Mouse (Mus musculus) lung, postnatal 0 days (tissue): ENCODE data around the gene Jrkl. TPM values are rescaled to one million over a fixed set of nuclear protein-coding genes. Genes with fewer than 3 reads are reported as not detected.

Source experiments
- ATAC-seq: fragments of 200-750 bp; cut with Nextera tagmentation; 2 replicates; pipeline ENCODE4 v1.8.0; 2017; ENCODE audit warnings: moderate library complexity
- DNase-seq: peaks from one replicate; pipeline ENCODE4 v3.0.0-alpha.2; 2016; ENCODE audit warnings: low spot score
- H3K27ac ChIP-seq: fragments of 300-500 bp; sonication (generic); 2 replicates; pipeline ENCODE4 v1.5.1; 2014; ENCODE audit warnings: antibody characterized with exemption, mild to moderate bottlenecking, low read length, mixed read lengths
- H3K27me3 ChIP-seq: fragments of 300-500 bp; sonication (generic); replicated peaks from 2 replicates; pipeline ENCODE4 v1.6.1; 2014; ENCODE audit warnings: low read length, mixed read lengths; ENCODE audit not compliant: insufficient read depth
- H3K36me3 ChIP-seq: fragments of 300-500 bp; sonication (generic); 2 replicates; pipeline ENCODE4 v1.6.1; 2014; ENCODE audit warnings: low read length, mixed read lengths; ENCODE audit not compliant: insufficient read depth
- H3K4me1 ChIP-seq: fragments of 300-500 bp; sonication (generic); 2 replicates; pipeline ENCODE4 v1.6.1; 2014; ENCODE audit warnings: antibody characterized with exemption, low read depth, low read length, mixed read lengths; ENCODE audit not compliant: insufficient read depth
- H3K4me2 ChIP-seq: fragments of 300-500 bp; sonication (generic); replicated peaks from 2 replicates; pipeline ENCODE4 v1.6.1; 2014; ENCODE audit warnings: low read depth, mild to moderate bottlenecking, low read length, moderate library complexity, mixed read lengths
- H3K4me3 ChIP-seq: fragments of 300-500 bp; sonication (generic); 2 replicates; pipeline ENCODE4 v1.5.1; 2014; ENCODE audit warnings: low read depth, low read length
- H3K9ac ChIP-seq: fragments of 300-500 bp; sonication (generic); replicated peaks from 2 replicates; pipeline ENCODE4 v1.6.1; 2014; ENCODE audit warnings: low read depth, mild to moderate bottlenecking
- H3K9me3 ChIP-seq: fragments of 300-500 bp; sonication (generic); 2 replicates; pipeline ENCODE4 v1.6.1; 2016; ENCODE audit warnings: low read length, mixed read lengths
- CTCF ChIP-seq: IDR thresholded peaks from 2 replicates; pipeline ENCODE4 v1.5.1; 2016; ENCODE audit warnings: antibody characterized with exemption, mild to moderate bottlenecking
- EP300 ChIP-seq: IDR thresholded peaks from 2 replicates; pipeline ENCODE4 v1.6.1; 2016; ENCODE audit warnings: antibody characterized with exemption, mild to moderate bottlenecking, control low read depth
- WGBS: fragments of 180-500 bp; shearing (Covaris S2); extraction: QIAGEN DNeasy Blood & Tissue Kit; methylation state at CpG from one replicate; pipeline ENCODE4 v1.1.7; 2014; 5-methylcytosine and 5-hydroxymethylcytosine counted together
- polyA plus RNA-seq: library from polyadenylated mRNA; unstranded; fragments of >200 nt; fragmentation: Nextera tagmentation; extraction: Ambion mirVana; gene quantifications from 2 replicates; pipeline ENCODE4 v1.2.1, GENCODE M21; 2015

The Jrkl gene
- polyA plus RNA-seq, 1 experiment from 2014 or later: 7.8 TPM

DNA sequence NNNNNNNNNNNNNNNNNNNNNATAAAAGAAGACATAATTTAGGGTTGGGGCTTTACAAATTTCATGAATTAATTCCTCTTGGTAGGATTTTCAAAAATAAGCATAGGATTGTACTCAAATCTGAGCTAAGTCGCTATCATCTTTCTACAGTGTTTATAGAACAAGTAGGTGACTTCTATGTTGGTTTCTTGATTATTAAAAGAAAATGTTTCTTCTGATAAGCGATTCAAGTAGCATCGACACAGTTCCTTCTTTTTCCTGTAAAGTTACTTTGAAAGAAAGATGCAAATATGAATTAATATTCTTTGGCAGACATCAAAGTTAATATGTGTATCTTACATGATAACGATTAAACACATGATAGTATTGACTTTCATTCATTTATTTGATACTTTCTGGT lies 2.5 kb upstream of the Jrkl start:
- WGBS: 86% methylated on average over 4 of the region's 4 CpGs
- Histone ChIP-seq H3K27me3 (no peaks in the 10 kb centered on the region), H3K4me3 (no peak overlapping the region), H3K4me2 (no peak overlapping the region), H3K9ac (no peak overlapping the region), H3K27ac (no peak overlapping the region), H3K36me3 (peaks cover 6% of the 10 kb centered on the region; the same call in 1 of the 2 replicates), H3K9me3 (no peaks in the 10 kb centered on the region), H3K4me1 (peaks cover 12% of the 10 kb centered on the region; the same call in 1 of the 2 replicates)
- no peak for DNase-seq
- ATAC-seq: no peak
- TF ChIP-seq EP300 (no peak), CTCF (no peak)

DNA sequence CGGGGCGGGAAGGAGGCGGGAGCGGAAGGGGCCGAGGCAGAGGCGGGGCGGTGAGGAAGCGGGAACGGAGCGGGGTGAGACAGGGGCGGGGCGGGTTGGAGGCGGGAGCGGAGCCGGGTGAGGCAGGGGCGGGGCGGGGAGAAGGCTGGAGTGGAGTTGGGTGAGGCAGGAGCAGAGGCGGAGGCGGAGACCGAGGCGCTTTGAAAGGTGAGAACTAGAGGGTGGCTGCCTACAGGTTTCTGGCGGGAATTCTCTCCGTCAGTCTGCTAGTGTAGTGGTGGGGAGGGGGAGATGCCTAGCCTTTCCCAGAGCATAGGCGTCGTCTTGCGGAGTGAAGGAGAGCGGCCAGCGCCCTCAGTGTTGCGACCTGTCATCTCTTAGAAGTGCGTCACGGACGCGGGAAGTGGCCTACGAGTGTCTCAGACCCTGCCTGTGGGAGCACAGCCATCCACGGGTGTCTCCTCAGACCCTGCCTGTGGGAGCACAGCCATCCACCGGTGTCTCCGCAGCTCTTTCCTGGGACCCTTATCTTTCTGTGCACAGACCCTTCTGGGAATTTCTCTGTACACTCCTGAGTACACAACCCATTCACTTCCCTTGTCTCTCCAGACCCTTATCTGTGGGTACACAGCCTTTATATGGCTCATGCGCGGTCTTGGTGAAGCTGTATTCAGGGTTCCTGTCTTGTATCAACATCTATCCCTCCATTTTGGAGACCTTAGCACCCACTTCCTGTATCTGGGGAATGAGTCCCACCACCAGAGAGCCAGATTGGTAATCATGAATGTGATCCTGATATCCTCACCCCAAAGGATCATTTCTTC lies 1.4 kb upstream of the Jrkl start, which contains the start of gene Ccdc82:
Ccdc82 (plus strand) TSS at position 141 of the 824 bp plus-strand sequence.
- Histone ChIP-seq H3K4me1 (peaks cover 12% of the 10 kb centered on the region; the same call in 1 of the 2 replicates), H3K9me3 (no peaks in the 10 kb centered on the region), H3K4me2 (peak within 1 kb of the TSS; percentile 79), H3K27me3 (no peaks in the 10 kb centered on the region), H3K9ac (peak within 1 kb of the TSS; percentile 51), H3K27ac (peak within 1 kb of the TSS; percentile 87), H3K36me3 (peaks cover under 1% of the 10 kb centered on the region; the same call in 1 of the 2 replicates), H3K4me3 (peak within 1 kb of the TSS; percentile 71)
- 2% methylated on average over 22 of the region's 39 CpGs for WGBS
- ATAC-seq (peak; percentile 99), DNase-seq (peak; percentile 97)
- TF ChIP-seq EP300: no peak
- TF ChIP-seq CTCF: no peak

DNA sequence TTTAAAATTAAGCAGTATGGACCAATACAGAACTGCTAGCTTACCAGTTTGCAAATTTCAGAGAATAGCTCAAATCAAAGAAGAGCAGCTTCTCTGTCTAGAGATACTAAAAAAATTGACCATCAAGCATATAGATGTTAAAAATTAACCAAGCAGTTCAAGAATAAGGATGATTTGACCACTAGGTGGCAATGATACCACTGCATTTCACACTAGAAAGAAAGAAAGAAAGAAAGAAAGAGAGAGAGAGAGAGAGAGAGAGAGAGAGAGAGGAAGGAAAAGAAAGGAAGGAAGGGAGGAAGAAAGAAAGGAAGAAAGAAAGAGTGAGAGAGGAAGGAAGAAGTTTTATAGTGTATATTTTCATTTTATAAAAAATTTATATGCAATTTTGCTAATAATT lies 3.3 kb downstream of the Jrkl start:
- TF ChIP-seq CTCF (peak; percentile 64), EP300 (no peak)
- DNase-seq (peak; percentile 61), ATAC-seq (no peak)
- no peak overlapping the region for H3K4me3 ChIP-seq
- H3K36me3 ChIP-seq: no peaks in the 10 kb centered on the region
- no peak overlapping the region for H3K27ac ChIP-seq
- H3K9me3 ChIP-seq: no peaks in the 10 kb centered on the region
- no peak overlapping the region for H3K9ac ChIP-seq
- no peaks in the 10 kb centered on the region for H3K27me3 ChIP-seq
- H3K4me1 ChIP-seq: peaks cover 8% of the 10 kb centered on the region; the same call in 1 of the 2 replicates
- H3K4me2 ChIP-seq: no peak overlapping the region

DNA sequence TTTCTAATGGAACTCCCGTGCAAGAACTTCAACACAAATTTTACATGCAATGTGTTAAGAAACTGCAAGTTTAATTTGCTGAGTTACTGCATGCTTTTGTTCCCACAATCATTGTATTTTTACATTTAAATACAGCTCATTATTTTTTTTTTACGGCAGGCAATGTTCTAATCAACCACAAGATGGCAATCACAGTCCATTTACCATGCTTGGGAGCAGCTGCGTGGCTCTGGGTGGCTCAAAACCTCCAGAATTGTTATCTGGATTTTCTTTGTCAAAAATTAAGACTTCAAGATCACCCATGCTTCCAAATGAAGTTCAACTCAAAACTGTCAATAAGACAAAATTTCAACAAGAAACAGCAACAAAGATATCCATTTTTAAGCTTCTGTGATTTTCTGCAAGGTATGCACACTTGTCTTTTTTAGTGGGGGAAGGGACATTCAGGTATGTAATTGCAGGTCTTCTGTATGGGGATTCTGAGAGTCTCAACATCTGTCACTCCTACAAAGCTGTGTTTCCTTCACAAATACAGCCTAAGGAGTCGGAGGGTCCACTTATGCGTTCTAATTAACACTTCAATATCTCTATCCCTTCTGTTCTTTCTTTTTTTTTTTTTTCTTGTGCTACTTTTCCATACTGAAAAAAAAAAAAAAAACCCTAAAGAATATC lies 13.9 kb downstream of the Jrkl start:
- no peak for ATAC-seq
- H3K9ac ChIP-seq: no peak overlapping the region
- H3K4me2 ChIP-seq: no peak overlapping the region
- peak; percentile 85 for TF ChIP-seq CTCF
- no peak for TF ChIP-seq EP300
- H3K9me3 ChIP-seq: no peaks in the 10 kb centered on the region
- H3K4me1 ChIP-seq: no peaks in the 10 kb centered on the region
- DNase-seq: peak; percentile 78
- no peaks in the 10 kb centered on the region for H3K27me3 ChIP-seq
- H3K4me3 ChIP-seq: no peak overlapping the region
- no peaks in the 10 kb centered on the region for H3K36me3 ChIP-seq
- 15% methylated on average over 5 of the region's 5 CpGs for WGBS
- H3K27ac ChIP-seq: no peak overlapping the region

DNA sequence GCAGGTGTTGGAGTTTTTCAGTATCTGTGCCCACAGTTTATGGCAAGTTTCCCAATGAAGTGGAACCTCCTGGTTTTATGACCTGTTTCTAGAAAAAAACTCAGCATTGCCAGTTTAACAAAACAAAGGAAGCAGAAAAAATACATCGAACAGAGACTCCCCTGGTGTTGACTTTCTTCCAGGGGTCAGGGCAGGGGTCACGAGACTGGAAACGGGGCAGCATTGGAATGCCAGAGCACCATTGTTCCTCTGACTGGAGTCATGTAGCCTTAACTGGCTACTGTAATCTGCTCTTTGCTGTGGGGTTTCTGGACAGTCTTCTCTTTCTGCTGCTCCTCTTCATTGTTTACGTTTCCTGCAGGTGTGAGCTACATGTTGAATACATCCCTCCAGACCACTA lies 15.1 kb downstream of the Jrkl start:
- Histone ChIP-seq H3K9me3 (no peaks in the 10 kb centered on the region), H3K27ac (no peak overlapping the region), H3K36me3 (no peaks in the 10 kb centered on the region), H3K4me1 (no peaks in the 10 kb centered on the region), H3K9ac (no peak overlapping the region), H3K27me3 (no peaks in the 10 kb centered on the region), H3K4me3 (no peak overlapping the region), H3K4me2 (no peak overlapping the region)
- DNase-seq: no peak
- no peak for ATAC-seq
- WGBS: 7% methylated on average over 4 of the region's 4 CpGs
- TF ChIP-seq CTCF (no peak), EP300 (no peak)

DNA sequence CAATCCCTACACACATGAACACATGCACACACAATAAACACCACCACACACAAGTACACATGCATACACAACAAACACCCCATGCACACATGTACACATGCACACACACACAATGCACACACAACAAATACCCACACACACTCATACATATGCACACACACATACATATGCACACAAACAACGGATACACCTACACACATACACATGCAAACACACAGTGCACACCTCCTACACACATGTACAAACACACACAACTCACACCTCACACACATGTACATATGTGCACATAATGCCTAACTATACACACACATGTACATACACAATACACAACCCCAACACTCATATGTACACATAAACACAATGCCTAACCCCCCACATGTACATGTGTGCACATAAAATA lies 19.8 kb downstream of the Jrkl start:
- TF ChIP-seq CTCF (no peak), EP300 (no peak)
- Histone ChIP-seq H3K4me3 (no peak overlapping the region), H3K9me3 (no peaks in the 10 kb centered on the region), H3K27me3 (no peaks in the 10 kb centered on the region), H3K9ac (no peak overlapping the region), H3K36me3 (no peaks in the 10 kb centered on the region), H3K27ac (no peak overlapping the region), H3K4me1 (no peaks in the 10 kb centered on the region), H3K4me2 (no peak overlapping the region)
- ATAC-seq: no peak
- 80% methylated on average over 1 of the region's 1 CpGs for WGBS
- no peak for DNase-seq
